Mouse (Mus musculus) lung, embryonic 15.5 days (tissue): ENCODE data around the gene Fzd5. TPM values are rescaled to one million over a fixed set of nuclear protein-coding genes. Genes with fewer than 3 reads are reported as not detected.

Experiments used
- ATAC-seq: fragments of 200-750 bp; cut with Nextera tagmentation; 2 replicates; pipeline ENCODE4 v1.8.0; 2017; ENCODE audit warnings: moderate number of reproducible peaks, borderline replicate concordance; ENCODE audit not compliant: low FRiP score, low TSS enrichment; ENCODE audit errors: extremely low read depth
- H3K27ac ChIP-seq: fragments of 300-500 bp; sonication (generic); 2 replicates; pipeline ENCODE4 v1.5.1; 2015; ENCODE audit warnings: moderate library complexity, mild to moderate bottlenecking, inconsistent platforms
- H3K27me3 ChIP-seq: fragments of 300-500 bp; sonication (generic); 2 replicates; pipeline ENCODE4 v1.6.1; 2015; ENCODE audit warnings: inconsistent platforms
- H3K36me3 ChIP-seq: fragments of 300-500 bp; sonication (generic); 2 replicates; pipeline ENCODE4 v1.6.1; 2015; ENCODE audit warnings: inconsistent platforms
- H3K4me1 ChIP-seq: fragments of 300-500 bp; sonication (generic); 2 replicates; pipeline ENCODE4 v1.6.1; 2015; ENCODE audit warnings: inconsistent platforms
- H3K4me2 ChIP-seq: fragments of 300-500 bp; sonication (generic); 2 replicates; pipeline ENCODE4 v1.6.1; 2015; ENCODE audit warnings: inconsistent platforms, mild to moderate bottlenecking, moderate library complexity
- H3K4me3 ChIP-seq: fragments of 300-500 bp; sonication (generic); 2 replicates; pipeline ENCODE4 v1.5.1; 2015; ENCODE audit warnings: mild to moderate bottlenecking, inconsistent platforms
- H3K9ac ChIP-seq: fragments of 300-500 bp; sonication (generic); 2 replicates; pipeline ENCODE4 v1.6.1; 2015; ENCODE audit warnings: inconsistent platforms
- H3K9me3 ChIP-seq: fragments of 300-500 bp; sonication (generic); 2 replicates; pipeline ENCODE4 v1.6.1; 2016; ENCODE audit warnings: inconsistent platforms
- WGBS: fragments of 180-500 bp; shearing (Covaris S2); methylation state at CpG from one replicate; pipeline ENCODE4 v1.1.7; 2015; 5-methylcytosine and 5-hydroxymethylcytosine counted together
- polyA plus RNA-seq: library from polyadenylated mRNA; unstranded; fragments of >200 nt; fragmentation: Nextera tagmentation; extraction: Ambion mirVana; gene quantifications from 2 replicates; pipeline ENCODE4 v1.2.1, GENCODE M21; 2015

Fzd5 gene
- polyA plus RNA-seq, 1 experiment from 2014 or later, result 3.1 TPM

- Histone ChIP-seq H3K27me3 (no peaks in the 10 kb centered on the region), H3K27ac (no peak overlapping the region), H3K4me2 (no peak overlapping the region), H3K9me3 (no peaks in the 10 kb centered on the region), H3K4me1 (peaks cover 26% of the 10 kb centered on the region), H3K36me3 (no peaks in the 10 kb centered on the region), H3K9ac (no peak overlapping the region), H3K4me3 (no peak overlapping the region)
- WGBS, result 63% methylated on average over 8 of the region's 8 CpGs
- ATAC-seq, result no peak
Observed at GRCm38 (mm10) chr1:64753109-64753508, 15.6 kb upstream of the Fzd5 start.

GRCm38 (mm10) chr1:64744616-64745015 is 7.1 kb upstream of the Fzd5 start:
- Histone ChIP-seq H3K4me1 (no peaks in the 10 kb centered on the region), H3K36me3 (no peaks in the 10 kb centered on the region), H3K9ac (no peak overlapping the region), H3K4me2 (no peak overlapping the region), H3K9me3 (no peaks in the 10 kb centered on the region), H3K27me3 (peaks cover 3% of the 10 kb centered on the region; the same call in 1 of the 2 replicates), H3K27ac (no peak overlapping the region), H3K4me3 (no peak overlapping the region)
- ATAC-seq, result no peak

GRCm38 (mm10) chr1:64742741-64743408 is 5.3 kb upstream of the Fzd5 start:
- Histone ChIP-seq H3K27me3 (peaks cover 6% of the 10 kb centered on the region; the same call in 1 of the 2 replicates), H3K4me3 (no peak overlapping the region), H3K27ac (no peak overlapping the region), H3K9ac (no peak overlapping the region), H3K9me3 (no peaks in the 10 kb centered on the region), H3K4me2 (no peak overlapping the region), H3K4me1 (peaks cover 14% of the 10 kb centered on the region), H3K36me3 (no peaks in the 10 kb centered on the region)
- 77% methylated on average over 18 of the region's 18 CpGs for WGBS
- ATAC-seq, result no peak

- peak overlapping the region; percentile 92 for H3K4me2 ChIP-seq
- no peak for ATAC-seq
- peak overlapping the region; percentile 90 for H3K27ac ChIP-seq
- H3K4me1 ChIP-seq, result peaks cover 43% of the 10 kb centered on the region
- under 1% methylated on average over 14 of the region's 14 CpGs for WGBS
- H3K4me3 ChIP-seq, result peak overlapping the region; percentile 72
- H3K36me3 ChIP-seq, result no peaks in the 10 kb centered on the region
- H3K9ac ChIP-seq, result peak overlapping the region; percentile 21
- no peaks in the 10 kb centered on the region for H3K9me3 ChIP-seq
- peaks cover 34% of the 10 kb centered on the region for H3K27me3 ChIP-seq
Observed at GRCm38 (mm10) chr1:64738661-64739082, 1.1 kb upstream of the Fzd5 start.

- ATAC-seq, result no peak
- WGBS, result 0% methylated on average over 11 of the region's 11 CpGs
- H3K27me3 ChIP-seq, result peaks cover 39% of the 10 kb centered on the region
- no peaks in the 10 kb centered on the region for H3K9me3 ChIP-seq
- peak overlapping the region; percentile 92 for H3K4me2 ChIP-seq
- no peaks in the 10 kb centered on the region for H3K36me3 ChIP-seq
- peaks cover 43% of the 10 kb centered on the region for H3K4me1 ChIP-seq
- peak overlapping the region; percentile 21 for H3K9ac ChIP-seq
- peak overlapping the region; percentile 72 for H3K4me3 ChIP-seq
- peak overlapping the region; percentile 90 for H3K27ac ChIP-seq
Observed at GRCm38 (mm10) chr1:64738180-64738555, 617 bp upstream of the Fzd5 start.

GRCm38 (mm10) chr1:64736681-64737501 is 660 bp downstream of the Fzd5 start:
- H3K9ac ChIP-seq, result peak overlapping the region; percentile 76
- peak overlapping the region; percentile 92 for H3K4me2 ChIP-seq
- H3K9me3 ChIP-seq, result no peaks in the 10 kb centered on the region
- H3K36me3 ChIP-seq, result no peaks in the 10 kb centered on the region
- peaks cover 44% of the 10 kb centered on the region for H3K27me3 ChIP-seq
- ATAC-seq, result no peak
- H3K4me3 ChIP-seq, result peak overlapping the region; percentile 72
- H3K4me1 ChIP-seq, result peaks cover 46% of the 10 kb centered on the region
- H3K27ac ChIP-seq, result peak overlapping the region; percentile 92
- WGBS, result 1% methylated on average over 56 of the region's 56 CpGs

GRCm38 (mm10) chr1:64735781-64736680 is 1.5 kb downstream of the Fzd5 start:
- Histone ChIP-seq H3K4me1 (peaks cover 46% of the 10 kb centered on the region), H3K9me3 (no peaks in the 10 kb centered on the region), H3K9ac (peak overlapping the region; percentile 76), H3K36me3 (no peaks in the 10 kb centered on the region), H3K27ac (peak overlapping the region; percentile 92), H3K4me3 (peak overlapping the region; percentile 72), H3K27me3 (peaks cover 44% of the 10 kb centered on the region), H3K4me2 (peak overlapping the region; percentile 92)
- ATAC-seq, result no peak
- WGBS, result 7% methylated on average over 75 of the region's 75 CpGs

- no peaks in the 10 kb centered on the region for H3K9me3 ChIP-seq
- peak overlapping the region; percentile 72 for H3K4me3 ChIP-seq
- no peaks in the 10 kb centered on the region for H3K36me3 ChIP-seq
- peaks cover 46% of the 10 kb centered on the region for H3K4me1 ChIP-seq
- WGBS, result 36% methylated on average over 58 of the region's 58 CpGs
- peak overlapping the region; percentile 76 for H3K9ac ChIP-seq
- peak overlapping the region; percentile 92 for H3K4me2 ChIP-seq
- peaks cover 44% of the 10 kb centered on the region for H3K27me3 ChIP-seq
- ATAC-seq, result no peak
- no peak overlapping the region for H3K27ac ChIP-seq
Observed at GRCm38 (mm10) chr1:64734771-64735750, 2.5 kb downstream of the Fzd5 start.

- H3K9ac ChIP-seq, result no peak overlapping the region
- no peaks in the 10 kb centered on the region for H3K9me3 ChIP-seq
- H3K36me3 ChIP-seq, result no peaks in the 10 kb centered on the region
- H3K4me2 ChIP-seq, result peak overlapping the region; percentile 92
- peaks cover 41% of the 10 kb centered on the region for H3K27me3 ChIP-seq
- WGBS, result 39% methylated on average over 11 of the region's 11 CpGs
- no peak overlapping the region for H3K4me3 ChIP-seq
- no peak overlapping the region for H3K27ac ChIP-seq
- H3K4me1 ChIP-seq, result peaks cover 40% of the 10 kb centered on the region
- ATAC-seq, result no peak
Observed at GRCm38 (mm10) chr1:64733453-64734245, 3.9 kb downstream of the Fzd5 start.

GRCm38 (mm10) chr1:64732637-64733200 is 4.8 kb downstream of the Fzd5 start:
- Histone ChIP-seq H3K9ac (no peak overlapping the region), H3K4me1 (peaks cover 32% of the 10 kb centered on the region), H3K27me3 (peaks cover 38% of the 10 kb centered on the region), H3K27ac (no peak overlapping the region), H3K4me3 (no peak overlapping the region), H3K9me3 (no peaks in the 10 kb centered on the region), H3K36me3 (no peaks in the 10 kb centered on the region), H3K4me2 (0 out of 2 replicates have a peak overlapping the region, but pooled peaks have one; percentile 92)
- ATAC-seq, result no peak
- WGBS, result 60% methylated on average over 7 of the region's 7 CpGs
